Mouse (Mus musculus) embryonic facial prominence, embryonic 11.5 days (tissue): Measurements from ENCODE around the gene Hist1h4b. TPM values are rescaled to one million over a fixed set of nuclear protein-coding genes. Genes with fewer than 3 reads are reported as not detected.
A peak's percentile ranks its signal among the peaks of the same experiment; 100 is the strongest.

Experiments
- ATAC-seq: fragments of 200-750 bp; cut with Nextera tagmentation; replicated peaks from 2 replicates; pipeline ENCODE4 v1.8.0; 2017; ENCODE audit warnings: low read depth; ENCODE audit not compliant: insufficient number of reproducible peaks, low FRiP score, low TSS enrichment
- DNase-seq: peaks from one replicate; pipeline ENCODE4 v3.0.0-alpha.2; 2015; ENCODE audit warnings: low spot score
- H3K27ac ChIP-seq: fragments of 300-500 bp; sonication (generic); replicated peaks from 2 replicates; pipeline ENCODE4 v1.5.1; 2014; ENCODE audit warnings: mild to moderate bottlenecking, low read depth, low read length, control low read depth
- H3K27me3 ChIP-seq: fragments of 300-500 bp; sonication (generic); 2 replicates; pipeline ENCODE4 v1.6.1; 2014; ENCODE audit warnings: mild to moderate bottlenecking, low read length, moderate library complexity, mixed read lengths; ENCODE audit not compliant: control insufficient read depth, insufficient read depth
- H3K36me3 ChIP-seq: fragments of 300-500 bp; sonication (generic); replicated peaks from 2 replicates; pipeline ENCODE4 v1.6.1; 2014; ENCODE audit warnings: low read depth, mild to moderate bottlenecking, low read length, moderate library complexity, mixed read lengths; ENCODE audit not compliant: control insufficient read depth, insufficient read depth
- H3K4me1 ChIP-seq: fragments of 300-500 bp; sonication (generic); 2 replicates; pipeline ENCODE4 v1.6.1; 2014; ENCODE audit warnings: low read length, mixed read lengths; ENCODE audit not compliant: control insufficient read depth, insufficient read depth
- H3K4me2 ChIP-seq: fragments of 300-500 bp; sonication (generic); 2 replicates; pipeline ENCODE4 v1.6.1; 2014; ENCODE audit warnings: low read depth, mild to moderate bottlenecking, control low read depth, low read length, moderate library complexity
- H3K4me3 ChIP-seq: fragments of 300-500 bp; sonication (generic); 2 replicates; pipeline ENCODE4 v1.5.1; 2014; ENCODE audit warnings: low read depth, low read length, control low read depth
- H3K9ac ChIP-seq: fragments of 300-500 bp; sonication (generic); replicated peaks from 2 replicates; pipeline ENCODE4 v1.6.1; 2014; ENCODE audit warnings: mild to moderate bottlenecking, control low read depth, low read length
- H3K9me3 ChIP-seq: fragments of 300-500 bp; sonication (generic); replicated peaks from 2 replicates; pipeline ENCODE4 v1.6.1; 2016; ENCODE audit warnings: mild to moderate bottlenecking, low read length, inconsistent platforms, mixed read lengths; ENCODE audit not compliant: control insufficient read depth
- WGBS: fragments of 180-500 bp; shearing (Covaris S2); extraction: QIAGEN DNeasy Blood & Tissue Kit; methylation state at CpG from one replicate; pipeline ENCODE4 v1.1.7; 2014; 5-methylcytosine and 5-hydroxymethylcytosine counted together
- polyA plus RNA-seq: library from polyadenylated mRNA; unstranded; fragments of >200 nt; fragmentation: Nextera tagmentation; extraction: Ambion mirVana; gene quantifications from 2 replicates; pipeline ENCODE4 v1.2.1, GENCODE M21; 2014

The Hist1h4b gene
- polyA plus RNA-seq, 1 experiment from 2014 or later: 10.1 TPM

- H3K4me1 ChIP-seq: no peaks in the 10 kb centered on the region
- no peak overlapping the region for H3K9ac ChIP-seq
- H3K9me3 ChIP-seq: no peaks in the 10 kb centered on the region
- H3K4me2 ChIP-seq: no peak overlapping the region
- WGBS: 77% methylated on average over 5 of the region's 5 CpGs
- H3K4me3 ChIP-seq: no peak overlapping the region
- H3K27ac ChIP-seq: no peak overlapping the region
- DNase-seq (no peak), ATAC-seq (no peak)
- H3K36me3 ChIP-seq: no peaks in the 10 kb centered on the region
- H3K27me3 ChIP-seq: no peaks in the 10 kb centered on the region
Measured at GRCm38 (mm10) chr13:23737091-23737490, 19.7 kb upstream of the Hist1h4b start.

- 22% methylated on average over 4 of the region's 4 CpGs for WGBS
- Histone ChIP-seq H3K27me3 (no peaks in the 10 kb centered on the region), H3K4me3 (no peak overlapping the region), H3K4me1 (no peaks in the 10 kb centered on the region), H3K9ac (peak overlapping the region; percentile 87; the same call in 1 of the 2 replicates), H3K9me3 (no peaks in the 10 kb centered on the region), H3K4me2 (no peak overlapping the region), H3K36me3 (no peaks in the 10 kb centered on the region), H3K27ac (peak overlapping the region; percentile 99)
- ATAC-seq: no peak
- peak; percentile 42 for DNase-seq
Measured at GRCm38 (mm10) chr13:23738041-23738440, 18.8 kb upstream of the Hist1h4b start.

GRCm38 (mm10) chr13:23738677-23739068, 18.1 kb upstream of the Hist1h4b start, which contains the start of gene Hist1h1c:
Gene Hist1h1c (plus strand): TSS chr13:23738808.
- under 1% methylated on average over 30 of the region's 38 CpGs for WGBS
- no peaks in the 10 kb centered on the region for H3K36me3 ChIP-seq
- H3K9me3 ChIP-seq: no peaks in the 10 kb centered on the region
- H3K9ac ChIP-seq: peak within 1 kb of the TSS; percentile 87
- no peaks in the 10 kb centered on the region for H3K27me3 ChIP-seq
- H3K27ac ChIP-seq: peak within 1 kb of the TSS; percentile 99
- DNase-seq (peak; percentile 94), ATAC-seq (peak; percentile 96)
- H3K4me2 ChIP-seq: peak within 1 kb of the TSS; percentile 90
- H3K4me1 ChIP-seq: no peaks in the 10 kb centered on the region
- peak within 1 kb of the TSS; percentile 56 for H3K4me3 ChIP-seq

GRCm38 (mm10) chr13:23739069-23739921, 17.5 kb upstream of the Hist1h4b start:
- H3K4me2 ChIP-seq: peak overlapping the region; percentile 90

GRCm38 (mm10) chr13:23739922-23740252, 16.9 kb upstream of the Hist1h4b start:
- ATAC-seq (no peak; the same call in 1 of the 2 replicates), DNase-seq (no peak)
- H3K27ac ChIP-seq: peak overlapping the region; percentile 99
- no peaks in the 10 kb centered on the region for H3K27me3 ChIP-seq
- no peaks in the 10 kb centered on the region for H3K4me1 ChIP-seq
- H3K9me3 ChIP-seq: no peaks in the 10 kb centered on the region
- no peaks in the 10 kb centered on the region for H3K36me3 ChIP-seq
- H3K4me3 ChIP-seq: peak overlapping the region; percentile 56
- peak overlapping the region; percentile 87 for H3K9ac ChIP-seq
- peak overlapping the region; percentile 90 for H3K4me2 ChIP-seq
- under 1% methylated on average over 14 of the region's 14 CpGs for WGBS

More at GRCm38 (mm10) chr13:23739069-23739921, 17.5 kb upstream of the Hist1h4b start:
- Histone ChIP-seq H3K9me3 (no peaks in the 10 kb centered on the region), H3K36me3 (no peaks in the 10 kb centered on the region), H3K9ac (peak overlapping the region; percentile 87), H3K4me3 (peak overlapping the region; percentile 56), H3K27me3 (no peaks in the 10 kb centered on the region), H3K27ac (peak overlapping the region; percentile 99), H3K4me1 (no peaks in the 10 kb centered on the region)
- WGBS: under 1% methylated on average over 39 of the region's 39 CpGs
- peak; percentile 93 for DNase-seq
- ATAC-seq: peak; percentile 91

- Histone ChIP-seq H3K4me2 (peak overlapping the region; percentile 90), H3K36me3 (no peaks in the 10 kb centered on the region), H3K27me3 (no peaks in the 10 kb centered on the region), H3K27ac (peak overlapping the region; percentile 99), H3K9me3 (no peaks in the 10 kb centered on the region), H3K4me3 (peak overlapping the region; percentile 56), H3K4me1 (no peaks in the 10 kb centered on the region), H3K9ac (peak overlapping the region; percentile 87)
- ATAC-seq (no peak), DNase-seq (peak; percentile 45)
- WGBS: 27% methylated on average over 13 of the region's 13 CpGs
Measured at GRCm38 (mm10) chr13:23740256-23740840, 16.5 kb upstream of the Hist1h4b start.

GRCm38 (mm10) chr13:23740910-23741309, 15.9 kb upstream of the Hist1h4b start:
- Histone ChIP-seq H3K4me3 (no peak overlapping the region), H3K4me2 (peak overlapping the region; percentile 90), H3K4me1 (no peaks in the 10 kb centered on the region), H3K36me3 (no peaks in the 10 kb centered on the region), H3K27ac (peak overlapping the region; percentile 99), H3K9me3 (no peaks in the 10 kb centered on the region), H3K27me3 (no peaks in the 10 kb centered on the region), H3K9ac (no peak overlapping the region; the same call in 1 of the 2 replicates)
- ATAC-seq (no peak), DNase-seq (no peak)
- 58% methylated on average over 5 of the region's 5 CpGs for WGBS

GRCm38 (mm10) chr13:23742007-23742406, 14.8 kb upstream of the Hist1h4b start:
- H3K4me3 ChIP-seq: no peak overlapping the region
- DNase-seq (no peak), ATAC-seq (no peak)
- H3K27ac ChIP-seq: no peak overlapping the region
- no peaks in the 10 kb centered on the region for H3K36me3 ChIP-seq
- H3K9me3 ChIP-seq: no peaks in the 10 kb centered on the region
- no peaks in the 10 kb centered on the region for H3K27me3 ChIP-seq
- no peak overlapping the region for H3K9ac ChIP-seq
- no peaks in the 10 kb centered on the region for H3K4me1 ChIP-seq
- no peak overlapping the region for H3K4me2 ChIP-seq
